Mouse (Mus musculus) forebrain, postnatal 0 days (tissue): ENCODE results near the gene Lhfpl5. TPM values are rescaled to one million over a fixed set of nuclear protein-coding genes. Genes with fewer than 3 reads are reported as not detected.

ENCODE experiments used
- ATAC-seq: fragments of 200-750 bp; cut with Nextera tagmentation; 2 replicates; pipeline ENCODE4 v1.8.0; 2017; ENCODE audit warnings: mild to moderate bottlenecking, moderate library complexity
- DNase-seq: peaks from one replicate; pipeline ENCODE4 v3.0.0-alpha.2; 2015
- H3K27ac ChIP-seq: fragments of 300-500 bp; sonication (generic); 2 replicates; pipeline ENCODE4 v1.5.1; 2014; ENCODE audit warnings: low read depth, mild to moderate bottlenecking, antibody characterized with exemption, low read length, moderate library complexity, mixed read lengths
- H3K27me3 ChIP-seq: fragments of 300-500 bp; sonication (generic); 2 replicates; pipeline ENCODE4 v1.6.1; 2014; ENCODE audit warnings: mild to moderate bottlenecking, low read length, mixed read lengths; ENCODE audit not compliant: insufficient read depth
- H3K36me3 ChIP-seq: fragments of 300-500 bp; sonication (generic); 2 replicates; pipeline ENCODE4 v1.6.1; 2014; ENCODE audit warnings: mild to moderate bottlenecking, moderate library complexity; ENCODE audit not compliant: insufficient read depth
- H3K4me1 ChIP-seq: fragments of 300-500 bp; sonication (generic); 2 replicates; pipeline ENCODE4 v1.6.1; 2014; ENCODE audit warnings: antibody characterized with exemption; ENCODE audit not compliant: insufficient read depth
- H3K4me2 ChIP-seq: fragments of 300-500 bp; sonication (generic); 2 replicates; pipeline ENCODE4 v1.6.1; 2014; ENCODE audit warnings: low read depth, mild to moderate bottlenecking, moderate library complexity
- H3K4me3 ChIP-seq: fragments of 300-500 bp; sonication (generic); 2 replicates; pipeline ENCODE4 v1.5.1; 2014; ENCODE audit warnings: low read depth, low read length, mixed read lengths
- H3K9ac ChIP-seq: fragments of 300-500 bp; sonication (generic); 2 replicates; pipeline ENCODE4 v1.6.1; 2014; ENCODE audit warnings: mild to moderate bottlenecking
- H3K9me3 ChIP-seq: fragments of 300-500 bp; sonication (generic); 2 replicates; pipeline ENCODE4 v1.6.1; 2016; ENCODE audit warnings: low read length
- CTCF ChIP-seq: sonication (generic); IDR thresholded peaks from 2 replicates; pipeline ENCODE4 v1.5.1; 2016; ENCODE audit warnings: antibody characterized with exemption, control low read depth, low read depth
- WGBS: fragments of 180-500 bp; shearing (Covaris S2); extraction: QIAGEN DNeasy Blood & Tissue Kit; methylation state at CpG from one replicate; pipeline ENCODE4 v1.1.7; 2014; 5-methylcytosine and 5-hydroxymethylcytosine counted together
- polyA plus RNA-seq: library from polyadenylated mRNA; unstranded; fragments of >200 nt; fragmentation: Nextera tagmentation; extraction: Ambion mirVana; gene quantifications from 2 replicates; pipeline ENCODE4 v1.2.1, GENCODE M21; 2015
- total RNA-seq: library from RNA; depleted of rRNA; stranded (reverse); fragments of >200 nt; gene quantifications from 2 replicates; pipeline ENCODE4 v1.2.3, GENCODE M21; 2014

The Lhfpl5 gene
- total and polyA plus RNA-seq, 2 experiments from 2014 or later = 11.9 to 13.2 TPM

DNA sequence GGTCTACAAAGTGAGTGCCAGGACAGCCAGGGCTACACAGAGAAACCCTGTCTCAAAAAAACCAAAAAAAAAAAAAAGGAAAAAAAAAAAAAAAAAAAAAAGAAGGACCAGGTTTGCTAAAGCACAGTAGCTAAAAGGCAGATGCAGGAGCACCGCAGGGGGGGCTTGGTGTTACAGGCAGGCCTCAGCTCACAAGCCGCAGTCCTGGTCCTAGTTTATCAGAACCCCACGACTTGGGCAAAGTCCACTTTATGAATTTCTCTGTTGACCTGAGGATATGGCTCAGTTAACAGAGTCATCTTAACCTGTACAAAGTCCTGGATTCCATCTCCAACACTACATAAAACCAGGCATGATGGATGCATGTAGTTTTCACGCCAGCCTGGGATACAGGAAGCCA is 39.9 kb downstream of the Lhfpl5 start:
- Histone ChIP-seq H3K27me3 (no peaks in the 10 kb centered on the region), H3K9ac (no peak overlapping the region), H3K4me1 (peaks cover under 1% of the 10 kb centered on the region; the same call in 1 of the 2 replicates), H3K4me2 (no peak overlapping the region), H3K36me3 (peaks cover 16% of the 10 kb centered on the region), H3K4me3 (no peak overlapping the region), H3K9me3 (no peaks in the 10 kb centered on the region), H3K27ac (no peak overlapping the region)
- ATAC-seq (no peak), DNase-seq (no peak)
- no peak for TF ChIP-seq CTCF
- 94% methylated on average over 4 of the region's 4 CpGs for WGBS

DNA sequence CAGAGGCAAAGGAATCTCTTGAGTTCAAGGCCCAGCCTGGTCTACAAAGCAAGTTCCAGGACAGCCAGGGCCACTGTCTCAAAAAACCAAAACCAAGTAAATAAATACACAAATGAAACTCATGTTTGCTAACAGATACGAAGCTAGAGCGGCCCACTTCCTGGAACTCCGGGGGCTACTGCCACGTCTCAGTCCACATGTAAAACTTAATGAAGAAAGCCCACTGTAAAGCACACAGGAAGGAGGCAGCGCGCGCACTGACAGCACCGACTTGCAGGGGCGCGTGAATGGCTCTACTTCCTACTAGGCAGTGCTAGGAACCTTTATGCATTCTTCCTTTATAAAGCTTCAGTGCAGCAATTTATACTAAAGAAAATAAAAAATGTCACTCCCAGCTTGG is 42.2 kb downstream of the Lhfpl5 start:
- Histone ChIP-seq H3K36me3 (peaks cover 16% of the 10 kb centered on the region), H3K27me3 (no peaks in the 10 kb centered on the region), H3K27ac (no peak overlapping the region), H3K4me1 (peaks cover 9% of the 10 kb centered on the region), H3K9ac (no peak overlapping the region), H3K4me2 (no peak overlapping the region), H3K4me3 (no peak overlapping the region), H3K9me3 (no peaks in the 10 kb centered on the region)
- TF ChIP-seq CTCF = no peak
- 85% methylated on average over 10 of the region's 10 CpGs for WGBS
- ATAC-seq (no peak), DNase-seq (no peak)

DNA sequence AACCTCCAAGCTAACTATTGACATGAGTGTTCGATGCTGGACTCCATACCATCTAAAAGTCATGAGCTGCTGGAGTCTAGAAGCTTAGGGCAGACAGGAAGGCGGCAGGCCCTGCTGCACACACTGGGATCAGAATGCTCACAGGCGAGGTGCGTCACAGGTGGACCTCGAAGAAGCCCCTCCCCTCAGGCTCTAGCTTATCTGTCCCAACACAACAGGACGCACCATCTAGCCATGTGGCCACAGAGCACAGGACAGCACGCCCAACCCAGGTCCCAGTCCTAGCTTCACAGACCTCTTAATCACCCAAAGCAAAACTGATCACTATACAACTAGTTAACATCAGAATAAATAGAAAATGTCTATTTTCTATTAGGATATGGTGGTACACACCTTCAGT is 42.7 kb downstream of the Lhfpl5 start:
- no peak overlapping the region for H3K4me3 ChIP-seq
- DNase-seq (no peak), ATAC-seq (no peak)
- H3K9ac ChIP-seq = no peak overlapping the region
- WGBS = 89% methylated on average over 7 of the region's 7 CpGs
- TF ChIP-seq CTCF = no peak
- H3K27ac ChIP-seq = no peak overlapping the region
- H3K27me3 ChIP-seq = no peaks in the 10 kb centered on the region
- peaks cover 16% of the 10 kb centered on the region for H3K36me3 ChIP-seq
- peaks cover 11% of the 10 kb centered on the region for H3K4me1 ChIP-seq
- H3K4me2 ChIP-seq = no peak overlapping the region
- H3K9me3 ChIP-seq = no peaks in the 10 kb centered on the region

DNA sequence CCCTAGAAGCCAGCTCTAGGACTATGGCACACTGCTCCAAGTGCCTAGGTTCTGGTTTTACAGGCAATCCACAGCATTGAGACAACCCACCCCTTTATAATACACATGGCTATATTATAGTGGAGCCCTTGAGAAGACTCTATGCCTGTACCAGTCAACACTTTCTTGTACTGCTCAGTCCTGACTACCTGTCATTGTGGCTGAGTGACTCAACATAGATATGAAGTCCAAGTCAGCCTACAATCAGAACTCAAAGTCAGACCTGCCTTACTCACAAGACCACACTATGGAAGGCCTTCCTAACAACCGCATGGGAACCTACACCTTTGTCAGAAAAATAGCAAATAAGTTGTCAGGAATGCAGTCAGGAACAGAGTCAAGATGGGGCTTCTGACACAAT is 43.3 kb downstream of the Lhfpl5 start:
- Histone ChIP-seq H3K27me3 (no peaks in the 10 kb centered on the region), H3K4me2 (no peak overlapping the region), H3K9ac (no peak overlapping the region), H3K36me3 (peaks cover 16% of the 10 kb centered on the region), H3K9me3 (no peaks in the 10 kb centered on the region), H3K4me3 (no peak overlapping the region), H3K4me1 (peaks cover 11% of the 10 kb centered on the region), H3K27ac (no peak overlapping the region)
- no peak for DNase-seq
- 93% methylated on average over 1 of the region's 1 CpGs for WGBS
- ATAC-seq = no peak
- TF ChIP-seq CTCF = no peak

DNA sequence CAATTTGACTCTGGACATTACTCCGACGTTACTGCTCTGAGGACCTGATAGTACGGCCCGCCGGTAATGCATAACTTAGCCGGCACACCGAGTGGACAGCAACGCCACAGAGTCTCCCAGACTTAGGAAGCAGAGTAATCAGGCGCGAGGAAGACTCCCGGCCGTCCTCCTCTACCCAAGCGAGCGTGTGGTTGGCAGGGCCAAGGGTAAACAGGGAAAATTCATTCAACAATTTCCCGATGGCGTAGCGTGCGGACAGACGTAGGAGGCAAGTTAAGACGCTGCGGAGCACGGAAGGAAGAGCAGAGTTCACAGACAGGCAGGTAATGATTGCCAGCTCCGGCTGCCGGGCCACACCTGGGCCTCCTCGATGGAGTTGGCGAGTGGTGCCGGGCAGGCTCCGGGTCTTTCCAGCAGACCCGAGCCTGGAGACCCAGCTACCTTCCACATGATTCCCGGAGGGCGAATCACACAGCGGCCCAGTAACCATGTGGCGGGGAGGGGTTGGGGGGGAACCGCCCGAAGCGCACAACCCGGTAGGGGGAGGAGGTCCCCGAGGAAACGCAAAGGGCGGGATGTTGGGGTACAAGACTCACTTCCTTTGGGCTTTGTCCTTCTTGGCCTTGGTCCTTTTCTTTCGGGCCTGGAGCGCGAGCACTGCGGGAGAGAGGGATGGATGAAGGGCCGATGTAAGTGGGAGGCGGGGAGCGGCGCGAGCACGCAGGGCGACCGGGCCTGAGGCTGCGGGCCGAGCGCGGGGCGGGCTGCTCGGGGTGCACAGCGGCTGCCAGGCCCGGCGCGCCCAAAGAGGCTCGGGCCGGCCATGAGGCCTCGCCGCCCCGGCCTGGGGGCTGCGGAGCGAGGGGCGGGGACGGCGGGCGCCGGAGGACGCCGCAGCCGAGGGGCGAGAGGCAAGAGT is 46.2 kb downstream of the Lhfpl5 start:
- H3K4me1 ChIP-seq = peaks cover 11% of the 10 kb centered on the region
- H3K27me3 ChIP-seq = no peaks in the 10 kb centered on the region
- DNase-seq = peak; percentile 84
- TF ChIP-seq CTCF = 0 out of 2 replicates have a peak, but pooled peaks have one; percentile 20
- H3K27ac ChIP-seq = peak overlapping the region; percentile 95
- peak overlapping the region; percentile 91 for H3K4me2 ChIP-seq
- WGBS = 2% methylated on average over 66 of the region's 78 CpGs
- ATAC-seq = peak; percentile 88
- H3K9me3 ChIP-seq = no peaks in the 10 kb centered on the region
- peak overlapping the region; percentile 97 for H3K9ac ChIP-seq
- H3K36me3 ChIP-seq = peaks cover 5% of the 10 kb centered on the region
- H3K4me3 ChIP-seq = peak overlapping the region; percentile 97

DNA sequence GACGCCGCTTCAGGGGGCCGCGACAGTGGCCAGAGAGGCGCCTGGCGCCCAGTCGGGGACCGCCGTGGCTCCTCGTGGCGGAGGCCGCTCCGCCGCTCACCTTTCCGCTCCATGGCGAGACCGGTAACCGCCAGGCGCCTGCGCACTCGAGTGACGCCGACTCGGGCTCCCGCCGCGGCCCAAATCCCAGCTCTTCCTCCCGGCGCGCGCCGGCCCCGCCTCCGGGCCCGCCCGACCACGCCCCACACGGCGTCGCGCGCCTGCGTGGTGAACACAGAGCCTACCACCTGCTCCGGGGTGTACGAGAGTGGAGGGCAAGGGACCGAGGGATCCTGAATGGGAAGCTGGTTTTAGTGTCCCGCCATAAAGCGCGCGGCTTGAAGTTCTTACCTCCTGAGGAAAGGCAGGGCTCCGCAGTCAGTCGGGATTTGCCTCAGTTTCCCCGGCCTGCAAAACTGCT is 46.9 kb downstream of the Lhfpl5 start, which contains the start of gene Srpk1:
Gene Srpk1 (minus strand): TSS at position 410 of the 460 bp plus-strand sequence.
- 3% methylated on average over 51 of the region's 53 CpGs for WGBS
- H3K9me3 ChIP-seq = no peaks in the 10 kb centered on the region
- peak within 1 kb of the TSS; percentile 97 for H3K9ac ChIP-seq
- TF ChIP-seq CTCF = no peak
- H3K4me1 ChIP-seq = peaks cover 11% of the 10 kb centered on the region
- H3K27me3 ChIP-seq = no peaks in the 10 kb centered on the region
- peak within 1 kb of the TSS; percentile 95 for H3K27ac ChIP-seq
- DNase-seq (peak; percentile 96), ATAC-seq (peak; percentile 97)
- peak within 1 kb of the TSS; percentile 91 for H3K4me2 ChIP-seq
- H3K4me3 ChIP-seq = peak within 1 kb of the TSS; percentile 97
- peaks cover 5% of the 10 kb centered on the region for H3K36me3 ChIP-seq

DNA sequence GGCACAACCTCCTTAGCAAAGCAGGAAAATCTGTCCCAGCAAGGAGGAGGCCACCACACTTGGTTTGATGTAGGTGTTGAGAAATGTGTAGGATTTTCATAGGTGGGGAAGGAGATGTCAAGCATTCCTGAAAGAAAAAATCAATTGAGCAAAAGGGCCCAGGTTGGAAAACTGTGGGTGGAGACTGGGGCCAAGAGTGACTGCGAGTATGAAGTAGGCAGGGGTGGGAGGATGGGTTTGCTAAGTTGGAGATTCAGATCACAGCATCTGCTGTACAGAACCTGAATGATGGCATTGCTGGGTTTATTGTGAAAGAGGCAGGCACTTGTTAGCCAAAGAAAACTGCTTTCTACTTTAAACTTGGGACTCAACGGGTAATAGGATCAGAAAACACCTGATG is 49.4 kb downstream of the Lhfpl5 start:
- no peaks in the 10 kb centered on the region for H3K9me3 ChIP-seq
- no peak overlapping the region for H3K4me3 ChIP-seq
- H3K4me2 ChIP-seq = no peak overlapping the region
- WGBS = 76% methylated on average over 2 of the region's 2 CpGs
- H3K9ac ChIP-seq = no peak overlapping the region
- peaks cover 11% of the 10 kb centered on the region for H3K4me1 ChIP-seq
- no peak for TF ChIP-seq CTCF
- H3K36me3 ChIP-seq = no peaks in the 10 kb centered on the region
- no peaks in the 10 kb centered on the region for H3K27me3 ChIP-seq
- no peak for DNase-seq
- ATAC-seq = no peak
- H3K27ac ChIP-seq = no peak overlapping the region
